Mouse (Mus musculus): ENCODE measurements around the gene 1500009L16Rik.

- no peak for TF ChIP-seq E2F4 (IDR thresholded peaks at IDR 0.05; ENCODE audit: insufficient read depth)
- TF ChIP-seq TCF3 (IDR thresholded peaks at IDR 0.05; ENCODE audit: insufficient read length, low read depth), result no peak
- TF ChIP-seq SRF (IDR thresholded peaks at IDR 0.05; ENCODE audit: control insufficient read depth, insufficient read length, low read depth), result no peak
- TF ChIP-seq POLR2A (IDR thresholded peaks at IDR 0.05; ENCODE audit: insufficient read length, low read depth), result no peak
These were observed 5.2 kb downstream of the 1500009L16Rik start for GRCm38 (mm10) chr10:83727846-83728245.
